Comparison of ENCODE assay signal across 19 mouse cellular contexts in genomic region chr1:179873772-179874555, GRCm38 (mm10).
A peak's percentile ranks its signal among the peaks of the same experiment; 100 is the strongest.
DNase-seq lines count a peak whose midpoint lies in the region; ATAC-seq and TF ChIP-seq lines count a peak whose summit lies in the region.
"Had no signal": no experiment of that assay in that cellular context is flagged by ENCODE, and none has a peak within 500 bp of the region (broad histone marks: within the 10 kb centered on the region; RNA-seq: fewer than 3 reads in every experiment).

No protein-coding gene starts in this region.

- no peaks in the 10 kb centered on the region for H3K79me2 ChIP-seq in C2C12 (ENCODE audit: control insufficient read depth, insufficient read depth)

- no peaks in the 10 kb centered on the region for H3K36me3 ChIP-seq in kidney, postnatal 0 days (ENCODE audit: insufficient read depth, low read length)
- no peaks in the 10 kb centered on the region for H3K36me3 ChIP-seq in kidney, embryonic 14.5 days (ENCODE audit: control insufficient read depth, insufficient read depth, low read length)
- no peaks in the 10 kb centered on the region for H3K36me3 ChIP-seq in C2C12 (ENCODE audit: control insufficient read depth, insufficient read depth)
- H3K36me3 ChIP-seq: forebrain, embryonic 10.5 days; heart, embryonic 13.5 days; limb, embryonic 12.5 days; liver, embryonic 12.5 days had no signal

- H3K9ac ChIP-seq in kidney, postnatal 0 days (ENCODE audit: low read depth, low read length) = no peak overlapping the region
- no peak overlapping the region for H3K9ac ChIP-seq in kidney, embryonic 14.5 days (ENCODE audit: low read depth, low read length)
- H3K9ac ChIP-seq: heart, embryonic 13.5 days; limb, embryonic 12.5 days; liver, embryonic 12.5 days had no signal

- no peaks in the 10 kb centered on the region for H3K27me3 ChIP-seq in kidney, postnatal 0 days (ENCODE audit: insufficient read depth, low read length)
- no peaks in the 10 kb centered on the region for H3K27me3 ChIP-seq in kidney, embryonic 14.5 days (ENCODE audit: control insufficient read depth, insufficient read depth, low read length)
- H3K27me3 ChIP-seq in C2C12 (ENCODE audit: control insufficient read depth, insufficient read depth, insufficient read length) = no peaks in the 10 kb centered on the region
- H3K27me3 ChIP-seq: heart, embryonic 13.5 days; limb, embryonic 12.5 days; liver, embryonic 12.5 days had no signal

- H3K79me3 ChIP-seq in C2C12 (ENCODE audit: low read depth) = no peaks in the 10 kb centered on the region

- 66% methylated on average over 12 of the region's 12 CpGs for WGBS in kidney, postnatal 0 days
- 70% methylated on average over 12 of the region's 12 CpGs for WGBS in kidney, embryonic 14.5 days

- DNase-seq in heart, adult 11 months = peak; percentile 95
- DNase-seq in heart, postnatal 4 days = no peak
- peak; percentile 63 for DNase-seq in kidney, postnatal 0 days (ENCODE audit: low spot score)
- peak; percentile 1 for DNase-seq in fat pad, adult 2 months (ENCODE audit: extremely low read depth, low read depth, low spot score)
- no peak for DNase-seq in thymus, postnatal 14 days
- DNase-seq: adrenal gland, adult 8-10 months; cerebellum, adult 18-20 months; cerebellum, postnatal 25 days; embryo, embryonic 11 days; gastrocnemius, postnatal 25 days; kidney, adult 18-20 months; lung, postnatal 10 days; right cerebral cortex, postnatal 25 days had no signal

- H3K4me2 ChIP-seq in kidney, postnatal 0 days (ENCODE audit: low read length) = no peak overlapping the region
- no peak overlapping the region for H3K4me2 ChIP-seq in kidney, embryonic 14.5 days (replicated peaks; ENCODE audit: low read depth, low read length)
- H3K4me2 ChIP-seq: heart, embryonic 13.5 days; limb, embryonic 12.5 days; liver, embryonic 12.5 days had no signal

- no peak for TF ChIP-seq CTCF in kidney, postnatal 0 days (IDR thresholded peaks at IDR 0.05; ENCODE audit: low read depth)
- TF ChIP-seq CTCF in C2C12 (IDR thresholded peaks at IDR 0.05; ENCODE audit: control insufficient read depth, insufficient read depth, insufficient read length) = no peak

- no peaks in the 10 kb centered on the region for H3K9me3 ChIP-seq in kidney, postnatal 0 days (replicated peaks; ENCODE audit: low read length)
- H3K9me3 ChIP-seq in kidney, embryonic 14.5 days (ENCODE audit: control insufficient read depth, low read length) = no peaks in the 10 kb centered on the region; the same call in 1 of the 2 replicates
- H3K9me3 ChIP-seq: forebrain, embryonic 10.5 days; heart, embryonic 13.5 days; limb, embryonic 12.5 days; liver, embryonic 12.5 days had no signal

- no peak overlapping the region for H3ac ChIP-seq in C2C12 (ENCODE audit: control insufficient read depth, insufficient read length, low read depth)

- no peak overlapping the region for H3K27ac ChIP-seq in kidney, postnatal 0 days
- H3K27ac ChIP-seq in kidney, embryonic 14.5 days (ENCODE audit: low read depth, low read length) = no peak overlapping the region
- H3K27ac ChIP-seq: forebrain, embryonic 10.5 days; heart, embryonic 13.5 days; limb, embryonic 12.5 days; liver, embryonic 12.5 days had no signal

- H3K4me1 ChIP-seq in kidney, postnatal 0 days (replicated peaks; ENCODE audit: insufficient read depth, low read length) = 0 out of 2 replicates have a peak, but pooled peaks cover 4% of the 10 kb centered on the region
- no peaks in the 10 kb centered on the region for H3K4me1 ChIP-seq in kidney, embryonic 14.5 days (ENCODE audit: control insufficient read depth, insufficient read depth, low read length)
- H3K4me1 ChIP-seq: forebrain, embryonic 10.5 days; heart, embryonic 13.5 days; liver, embryonic 12.5 days had no signal

- ATAC-seq in kidney, postnatal 0 days (replicated peaks; ENCODE audit: low FRiP score, low read depth) = no peak
- ATAC-seq in kidney, embryonic 14.5 days (ENCODE audit: low FRiP score, low TSS enrichment) = no peak
- ATAC-seq: liver, embryonic 12.5 days had no signal

- H3K4me3 ChIP-seq in kidney, postnatal 0 days (replicated peaks; ENCODE audit: low read depth, low read length) = no peak overlapping the region
- no peak overlapping the region for H3K4me3 ChIP-seq in kidney, embryonic 14.5 days (ENCODE audit: low read length)
- no peak overlapping the region for H3K4me3 ChIP-seq in C2C12 (ENCODE audit: insufficient read depth, poor library complexity, severe bottlenecking)
- H3K4me3 ChIP-seq: forebrain, embryonic 10.5 days; heart, embryonic 13.5 days; limb, embryonic 12.5 days; liver, embryonic 12.5 days had no signal

TF ChIP-seq in C2C12, 6 proteins besides CTCF, POLR2A, EP300 and RAD21:
- TF ChIP-seq MAX (IDR thresholded peaks at IDR 0.05) (no peak), CEBPB (IDR thresholded peaks at IDR 0.05; ENCODE audit: low read depth) (peak; percentile 82)

Comparison
In these comparisons a context has a peak if more than half of its experiments do, and no peak if none do; other contexts are left out.
1. DNase-seq: peak in heart, adult 11 months (single experiment), kidney, postnatal 0 days (single experiment) and fat pad, adult 2 months (single experiment); none in heart, postnatal 4 days (single experiment) and thymus, postnatal 14 days (single experiment).